Mouse (Mus musculus) kidney, adult 2 months (tissue): ENCODE results near the gene Map3k19. TPM values are rescaled to one million over a fixed set of nuclear protein-coding genes. Genes with fewer than 3 reads are reported as not detected.

Experiments
- DNase-seq: peaks from one replicate; pipeline ENCODE4 v3.0.0; 2021
- H3K27ac ChIP-seq: fragments of 200-500 bp; 2 replicates; pipeline ENCODE4 v1.5.1; 2012; ENCODE audit warnings: low read depth, low read length, control low read depth, inconsistent platforms; ENCODE audit not compliant: insufficient read depth
- H3K27me3 ChIP-seq: fragments of 200-500 bp; replicated peaks from 2 replicates; pipeline ENCODE4 v1.6.1; 2012; ENCODE audit warnings: mild to moderate bottlenecking, moderate library complexity, low read length, inconsistent platforms; ENCODE audit not compliant: control insufficient read depth, insufficient read depth
- H3K36me3 ChIP-seq: fragments of 200-500 bp; 2 replicates; pipeline ENCODE4 v1.6.1; 2012; ENCODE audit warnings: mild to moderate bottlenecking, moderate library complexity, low read length, inconsistent platforms; ENCODE audit not compliant: control insufficient read depth, insufficient read depth
- H3K4me1 ChIP-seq: fragments of 200-500 bp; 2 replicates; pipeline ENCODE4 v1.6.1; 2011; ENCODE audit warnings: low read length; ENCODE audit not compliant: control insufficient read depth, insufficient read depth
- H3K4me3 ChIP-seq: fragments of 200-500 bp; 2 replicates; pipeline ENCODE4 v1.5.1; 2011; ENCODE audit warnings: mild to moderate bottlenecking, low read depth, low read length, control low read depth; ENCODE audit not compliant: insufficient read depth
- CTCF ChIP-seq: fragments of 200-500 bp; conservative IDR thresholded peaks from 2 replicates; pipeline ENCODE4 v1.5.1; 2011; ENCODE audit warnings: low read depth, mild to moderate bottlenecking, control low read depth, low read length, moderate library complexity, mixed read lengths; ENCODE audit not compliant: insufficient read depth, insufficient read length
- POLR2A ChIP-seq: fragments of 200-500 bp; IDR thresholded peaks from one replicate; pipeline ENCODE4 v1.6.1; 2011; ENCODE audit warnings: low read depth, low read length, control low read depth
- WGBS: fragments of 180-500 bp; shearing (Covaris S2); methylation state at CpG from one replicate; pipeline ENCODE4 v1.1.7; 2018; 5-methylcytosine and 5-hydroxymethylcytosine counted together
- polyA plus RNA-seq: library from polyadenylated mRNA; depleted of rRNA; stranded (reverse); fragments of >200 nt; gene quantifications from 2 replicates; pipeline ENCODE4 v1.2.3, GENCODE M21; 2012

Map3k19 gene
- polyA plus RNA-seq, 1 experiment: 0.05 TPM

DNA sequence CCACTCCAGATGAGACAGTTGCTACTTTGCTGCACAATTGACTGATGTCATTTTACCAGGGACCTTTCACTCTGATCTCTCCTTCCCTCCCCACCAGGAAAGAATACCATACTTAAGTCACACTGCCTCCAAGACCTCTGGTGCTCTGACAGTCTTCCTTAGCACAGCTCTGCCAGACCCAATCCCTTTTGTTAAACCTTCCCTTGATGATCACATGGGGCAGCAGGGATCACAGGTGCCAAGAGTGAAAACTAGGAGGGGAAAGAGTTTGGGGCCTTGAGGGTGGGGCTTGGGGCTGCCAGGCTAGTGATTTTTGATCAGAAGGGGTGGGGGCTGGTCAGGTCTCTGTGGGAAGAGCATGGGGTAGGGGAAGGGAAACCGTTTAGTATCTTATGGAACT is 58.1 kb downstream of the Map3k19 start:
- Histone ChIP-seq H3K4me3 (no peak overlapping the region), H3K27me3 (no peaks in the 10 kb centered on the region), H3K36me3 (peaks cover 2% of the 10 kb centered on the region; the same call in 1 of the 2 replicates), H3K27ac (no peak overlapping the region), H3K4me1 (no peaks in the 10 kb centered on the region)
- no peak for DNase-seq
- 70% methylated on average over 1 of the region's 1 CpGs for WGBS
- TF ChIP-seq POLR2A (no peak), CTCF (no peak)

DNA sequence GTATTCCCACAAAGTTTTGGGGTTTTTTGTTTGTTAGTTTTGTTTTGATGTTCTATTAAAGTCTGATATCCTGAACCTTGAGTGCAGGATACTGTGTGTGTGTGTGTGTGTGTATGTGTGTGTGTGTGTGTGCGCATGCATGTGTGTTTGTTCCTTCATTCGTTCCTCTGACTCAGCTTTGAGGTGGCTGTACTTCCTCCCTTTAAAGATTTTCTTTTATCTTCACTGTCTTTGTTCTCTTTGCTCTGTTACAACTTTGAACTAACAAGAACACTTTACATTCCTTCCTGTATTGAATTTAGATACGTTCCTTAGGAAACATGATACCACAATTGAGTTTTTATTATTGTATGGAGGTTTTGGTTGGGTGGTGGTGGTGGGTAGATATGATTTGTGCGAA is 58.5 kb downstream of the Map3k19 start:
- no peak for DNase-seq
- Histone ChIP-seq H3K4me1 (no peaks in the 10 kb centered on the region), H3K27me3 (no peaks in the 10 kb centered on the region), H3K27ac (no peak overlapping the region), H3K4me3 (no peak overlapping the region), H3K36me3 (no peaks in the 10 kb centered on the region)
- WGBS: 68% methylated on average over 4 of the region's 4 CpGs
- TF ChIP-seq POLR2A (no peak), CTCF (no peak)

DNA sequence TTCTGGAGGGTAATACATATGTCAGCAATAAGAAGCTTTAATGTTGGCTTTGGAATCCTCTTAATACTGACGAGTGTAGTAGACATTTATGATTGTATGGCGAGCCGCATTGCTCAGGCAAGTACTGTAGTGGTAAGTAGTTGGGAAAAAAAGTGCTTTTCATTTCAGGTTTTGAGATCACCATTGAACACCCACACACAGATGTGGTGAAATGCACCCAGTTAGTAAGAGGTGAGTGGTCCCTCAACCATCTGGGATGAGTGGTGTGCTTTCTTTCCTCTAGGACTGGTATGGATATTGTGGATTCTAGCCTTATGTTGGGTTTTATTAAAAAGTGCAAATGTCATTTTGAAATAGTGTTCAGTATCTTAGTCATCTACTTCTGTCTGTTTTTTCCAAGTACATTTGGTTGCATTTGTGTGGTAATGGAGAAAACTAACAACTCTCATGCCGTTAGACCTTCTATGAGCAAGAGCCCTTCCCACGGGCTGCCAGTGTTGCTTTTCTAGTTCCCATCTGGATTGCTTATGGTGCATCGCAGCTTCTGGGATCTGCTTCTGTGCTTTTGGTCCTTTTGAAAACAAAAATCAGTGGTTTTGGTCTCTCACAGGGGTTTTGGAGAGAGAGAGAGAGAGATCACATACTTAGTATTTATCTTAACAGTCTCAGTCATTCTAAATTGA is 59.6 kb downstream of the Map3k19 start:
- no peak for DNase-seq
- no peak overlapping the region for H3K27ac ChIP-seq
- H3K27me3 ChIP-seq: no peaks in the 10 kb centered on the region
- no peak overlapping the region for H3K4me3 ChIP-seq
- H3K36me3 ChIP-seq: no peaks in the 10 kb centered on the region
- TF ChIP-seq POLR2A: no peak
- no peak for TF ChIP-seq CTCF
- 90% methylated on average over 6 of the region's 6 CpGs for WGBS
- no peaks in the 10 kb centered on the region; the same call in 1 of the 2 replicates for H3K4me1 ChIP-seq

DNA sequence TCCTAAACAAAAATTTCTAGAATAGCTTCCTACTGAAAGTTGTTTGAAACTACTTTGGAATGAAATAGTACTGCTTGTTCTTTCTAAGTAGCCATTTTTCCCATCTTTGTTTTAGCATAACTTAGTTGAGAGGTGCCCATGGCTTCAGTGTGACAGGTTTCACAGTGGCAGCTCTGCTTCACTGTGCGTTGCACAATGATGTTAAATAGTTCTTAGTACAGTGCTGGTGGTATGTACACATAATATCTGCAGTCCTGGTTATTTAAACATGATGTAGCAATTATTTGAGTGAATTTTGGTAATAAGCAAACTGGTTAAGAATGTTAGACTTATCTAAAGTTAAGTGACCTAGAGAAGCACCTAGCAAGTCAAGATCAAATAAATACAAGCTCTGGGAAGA is 61.4 kb downstream of the Map3k19 start:
- H3K4me3 ChIP-seq: no peak overlapping the region
- WGBS: 86% methylated on average over 1 of the region's 1 CpGs

DNA sequence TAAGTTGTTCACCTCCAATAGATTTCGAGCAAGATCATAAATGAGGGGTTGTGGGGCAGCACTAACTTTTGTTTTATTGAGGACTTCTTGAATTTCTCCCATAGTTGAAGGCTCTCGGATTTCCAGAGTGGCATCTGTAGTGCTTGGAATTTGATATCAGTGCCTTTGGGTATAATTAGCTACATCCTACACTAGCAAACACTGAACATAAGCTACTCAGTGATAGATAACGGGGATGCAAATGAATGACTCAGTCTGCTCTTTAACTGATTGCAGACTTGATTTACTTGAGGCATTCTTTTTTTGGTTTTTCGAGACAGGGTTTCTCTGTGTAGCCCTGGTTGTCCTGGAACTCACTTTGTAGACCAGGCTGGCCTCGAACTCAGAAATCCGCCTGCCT is 65.9 kb downstream of the Map3k19 start:
- TF ChIP-seq POLR2A (no peak), CTCF (no peak)
- Histone ChIP-seq H3K4me3 (no peak overlapping the region), H3K36me3 (no peaks in the 10 kb centered on the region), H3K4me1 (peaks cover 10% of the 10 kb centered on the region), H3K27ac (no peak overlapping the region), H3K27me3 (no peaks in the 10 kb centered on the region)
- DNase-seq: no peak
- 69% methylated on average over 6 of the region's 6 CpGs for WGBS

More for the DNA sequence above, 61.4 kb downstream of the Map3k19 start:
- no peak overlapping the region for H3K27ac ChIP-seq
- H3K36me3 ChIP-seq: no peaks in the 10 kb centered on the region
- TF ChIP-seq POLR2A (no peak), CTCF (no peak)
- no peak for DNase-seq
- H3K4me1 ChIP-seq: no peaks in the 10 kb centered on the region; the same call in 1 of the 2 replicates
- no peaks in the 10 kb centered on the region for H3K27me3 ChIP-seq

DNA sequence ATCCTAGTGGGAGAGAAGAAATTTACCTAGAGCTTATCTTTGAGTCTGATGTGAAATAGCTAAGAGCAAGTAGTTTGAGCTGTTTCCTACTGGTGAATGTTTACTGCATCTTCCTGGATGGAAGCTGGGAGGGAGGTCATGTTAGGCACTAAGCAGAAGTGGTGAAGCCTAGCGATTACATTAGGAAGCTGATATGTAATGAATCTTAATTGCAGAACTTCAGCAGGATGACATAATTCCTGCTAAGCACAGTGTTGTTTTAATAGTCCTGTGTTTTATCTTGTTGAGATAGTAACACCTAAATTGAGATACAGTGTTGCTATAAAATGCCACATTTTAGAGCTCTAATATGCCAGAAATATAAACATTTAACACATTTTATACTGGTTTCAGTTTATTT is 68.9 kb downstream of the Map3k19 start:
- no peaks in the 10 kb centered on the region for H3K27me3 ChIP-seq
- TF ChIP-seq POLR2A: no peak
- no peak for TF ChIP-seq CTCF
- no peak for DNase-seq
- WGBS: 12% methylated on average over 1 of the region's 1 CpGs
- no peak overlapping the region for H3K27ac ChIP-seq
- H3K4me3 ChIP-seq: no peak overlapping the region
- H3K36me3 ChIP-seq: no peaks in the 10 kb centered on the region
- peaks cover 23% of the 10 kb centered on the region for H3K4me1 ChIP-seq

DNA sequence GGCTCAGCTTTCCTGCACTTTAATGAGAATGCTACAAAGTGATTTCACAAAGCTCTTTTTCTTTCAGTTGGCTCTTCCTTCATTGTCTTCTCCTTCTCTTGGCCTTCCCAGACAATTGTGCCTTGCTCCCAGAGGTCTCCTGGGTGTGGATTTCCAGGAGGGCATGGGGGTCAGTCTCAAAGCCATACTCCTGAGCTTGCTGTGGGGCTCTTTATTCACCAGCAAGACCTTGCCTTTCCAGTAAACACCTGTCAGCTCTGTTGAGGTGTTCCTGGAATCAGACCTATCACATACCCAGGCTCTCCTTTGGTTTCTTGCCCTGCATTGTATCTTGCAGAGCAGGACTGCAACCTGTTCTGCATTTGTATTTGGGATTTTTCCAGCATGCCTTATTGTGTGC is 71.0 kb downstream of the Map3k19 start:
- Histone ChIP-seq H3K27ac (no peak overlapping the region), H3K4me3 (no peak overlapping the region), H3K27me3 (no peaks in the 10 kb centered on the region), H3K4me1 (peaks cover 26% of the 10 kb centered on the region), H3K36me3 (no peaks in the 10 kb centered on the region)
- no peak for DNase-seq
- TF ChIP-seq CTCF: no peak
- TF ChIP-seq POLR2A: no peak
